Mouse (Mus musculus): ENCODE measurements around the gene Stab2. TPM values are rescaled to one million over a fixed set of nuclear protein-coding genes. Genes with fewer than 3 reads are reported as not detected.

Stab2 gene
- polyA plus RNA-seq, 1 experiment from 2014 or later: 3.8 TPM

- Histone ChIP-seq H3K9ac (ENCODE audit: low read depth, low read length) (no peak overlapping the region), H3K4me3 (ENCODE audit: low read length) (0 out of 2 replicates have a peak overlapping the region, but pooled peaks have one; percentile 7), H3K4me2 (replicated peaks; ENCODE audit: low read depth, low read length) (peak overlapping the region; percentile 35; the same call in 1 of the 2 replicates), H3K27me3 (ENCODE audit: control insufficient read depth, insufficient read depth, low read length) (no peaks in the 10 kb centered on the region), H3K4me1 (ENCODE audit: control insufficient read depth, insufficient read depth, low read length) (no peaks in the 10 kb centered on the region), H3K36me3 (ENCODE audit: control insufficient read depth, insufficient read depth, low read length) (no peaks in the 10 kb centered on the region), H3K9me3 (ENCODE audit: control insufficient read depth, low read length) (no peaks in the 10 kb centered on the region), H3K27ac (ENCODE audit: low read depth, low read length) (no peak overlapping the region)
- peak; percentile 60; the same call in 1 of the 2 replicates for ATAC-seq (ENCODE audit: low FRiP score, low TSS enrichment)
- 23% methylated on average over 13 of the region's 13 CpGs for WGBS
Observed at GRCm38 (mm10) chr10:86971680-86972502, 35.9 kb downstream of the Stab2 start.

DNA sequence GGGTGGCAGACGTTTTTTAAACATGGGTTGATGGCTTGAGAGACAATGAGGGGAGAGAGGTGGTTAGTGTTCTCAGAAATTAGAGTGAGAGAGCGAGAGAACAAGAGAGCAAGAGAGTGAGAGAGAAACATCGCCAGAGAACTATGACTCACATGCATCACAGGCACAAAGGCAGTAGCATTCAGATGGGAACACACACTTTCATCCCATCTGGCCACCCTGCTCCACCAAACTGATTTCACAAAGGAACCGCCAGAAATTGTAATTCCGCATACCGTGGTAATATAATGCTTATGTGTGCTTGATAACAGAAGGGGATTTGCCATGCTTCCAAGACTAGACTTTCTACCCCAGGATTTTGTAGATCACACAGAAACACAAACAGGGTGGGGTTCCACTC is 38.5 kb downstream of the Stab2 start:
- ATAC-seq (ENCODE audit: low FRiP score, low TSS enrichment): no peak
- Histone ChIP-seq H3K9me3 (ENCODE audit: control insufficient read depth, low read length) (no peaks in the 10 kb centered on the region), H3K27ac (ENCODE audit: low read depth, low read length) (no peak overlapping the region), H3K4me3 (ENCODE audit: low read length) (no peak overlapping the region), H3K9ac (ENCODE audit: low read depth, low read length) (no peak overlapping the region), H3K27me3 (ENCODE audit: control insufficient read depth, insufficient read depth, low read length) (no peaks in the 10 kb centered on the region), H3K36me3 (ENCODE audit: control insufficient read depth, insufficient read depth, low read length) (no peaks in the 10 kb centered on the region), H3K4me2 (replicated peaks; ENCODE audit: low read depth, low read length) (no peak overlapping the region), H3K4me1 (ENCODE audit: control insufficient read depth, insufficient read depth, low read length) (no peaks in the 10 kb centered on the region)
- 84% methylated on average over 6 of the region's 6 CpGs for WGBS

- Histone ChIP-seq H3K27me3 (ENCODE audit: control insufficient read depth, insufficient read depth, low read length) (no peaks in the 10 kb centered on the region), H3K4me2 (replicated peaks; ENCODE audit: low read depth, low read length) (no peak overlapping the region), H3K9ac (ENCODE audit: low read depth, low read length) (no peak overlapping the region), H3K36me3 (ENCODE audit: control insufficient read depth, insufficient read depth, low read length) (no peaks in the 10 kb centered on the region), H3K4me1 (ENCODE audit: control insufficient read depth, insufficient read depth, low read length) (no peaks in the 10 kb centered on the region), H3K9me3 (ENCODE audit: control insufficient read depth, low read length) (no peaks in the 10 kb centered on the region), H3K27ac (ENCODE audit: low read depth, low read length) (no peak overlapping the region), H3K4me3 (ENCODE audit: low read length) (no peak overlapping the region)
- 71% methylated on average over 11 of the region's 11 CpGs for WGBS
- no peak for ATAC-seq (ENCODE audit: low FRiP score, low TSS enrichment)
Observed at GRCm38 (mm10) chr10:86961542-86962466, 46.0 kb downstream of the Stab2 start.

GRCm38 (mm10) chr10:86955299-86955698 is 52.5 kb downstream of the Stab2 start:
- no peak overlapping the region for H3K9ac ChIP-seq (ENCODE audit: low read depth, low read length)
- H3K27me3 ChIP-seq (ENCODE audit: control insufficient read depth, insufficient read depth, low read length): no peaks in the 10 kb centered on the region
- H3K27ac ChIP-seq (ENCODE audit: low read depth, low read length): no peak overlapping the region
- ATAC-seq (ENCODE audit: low FRiP score, low TSS enrichment): no peak
- 96% methylated on average over 3 of the region's 3 CpGs for WGBS
- H3K4me1 ChIP-seq (ENCODE audit: control insufficient read depth, insufficient read depth, low read length): no peaks in the 10 kb centered on the region
- H3K4me2 ChIP-seq (replicated peaks; ENCODE audit: low read depth, low read length): no peak overlapping the region
- no peaks in the 10 kb centered on the region for H3K9me3 ChIP-seq (ENCODE audit: control insufficient read depth, low read length)
- no peaks in the 10 kb centered on the region for H3K36me3 ChIP-seq (ENCODE audit: control insufficient read depth, insufficient read depth, low read length)
- no peak overlapping the region for H3K4me3 ChIP-seq (ENCODE audit: low read length)

DNA sequence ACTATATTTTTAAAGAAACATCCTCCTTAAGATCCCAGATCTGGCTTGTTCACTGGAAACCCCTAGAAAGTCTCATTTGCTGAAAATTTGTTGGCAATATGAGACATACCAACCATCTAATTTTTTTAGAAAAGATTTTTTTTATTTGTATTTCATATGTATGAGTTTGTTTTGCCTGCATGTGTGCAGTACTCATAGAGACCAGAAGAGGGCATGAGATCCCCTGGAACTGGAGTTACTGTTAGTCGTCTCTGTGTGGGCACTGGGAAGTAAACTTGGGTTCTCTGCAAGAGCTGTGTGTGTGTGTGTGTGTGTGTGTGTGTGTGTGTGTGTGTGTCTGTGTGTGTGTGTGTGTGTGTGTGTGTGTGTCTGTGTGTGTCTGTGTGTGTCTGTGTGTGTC is 55.1 kb downstream of the Stab2 start:
- Histone ChIP-seq H3K4me3 (ENCODE audit: low read length) (no peak overlapping the region), H3K27ac (ENCODE audit: low read depth, low read length) (no peak overlapping the region), H3K27me3 (ENCODE audit: control insufficient read depth, insufficient read depth, low read length) (no peaks in the 10 kb centered on the region), H3K9me3 (ENCODE audit: control insufficient read depth, low read length) (no peaks in the 10 kb centered on the region), H3K36me3 (ENCODE audit: control insufficient read depth, insufficient read depth, low read length) (no peaks in the 10 kb centered on the region), H3K4me2 (replicated peaks; ENCODE audit: low read depth, low read length) (no peak overlapping the region), H3K9ac (ENCODE audit: low read depth, low read length) (no peak overlapping the region), H3K4me1 (ENCODE audit: control insufficient read depth, insufficient read depth, low read length) (no peaks in the 10 kb centered on the region)
- ATAC-seq (ENCODE audit: low FRiP score, low TSS enrichment): no peak
- WGBS: 83% methylated on average over 1 of the region's 1 CpGs

- H3K27ac ChIP-seq (ENCODE audit: low read depth, low read length): no peak overlapping the region
- no peak overlapping the region for H3K9ac ChIP-seq (ENCODE audit: low read depth, low read length)
- ATAC-seq (ENCODE audit: low FRiP score, low TSS enrichment): no peak
- no peak overlapping the region for H3K4me2 ChIP-seq (replicated peaks; ENCODE audit: low read depth, low read length)
- H3K27me3 ChIP-seq (ENCODE audit: control insufficient read depth, insufficient read depth, low read length): no peaks in the 10 kb centered on the region
- H3K4me1 ChIP-seq (ENCODE audit: control insufficient read depth, insufficient read depth, low read length): no peaks in the 10 kb centered on the region
- H3K4me3 ChIP-seq (ENCODE audit: low read length): no peak overlapping the region
- no peaks in the 10 kb centered on the region for H3K36me3 ChIP-seq (ENCODE audit: control insufficient read depth, insufficient read depth, low read length)
- H3K9me3 ChIP-seq (ENCODE audit: control insufficient read depth, low read length): no peaks in the 10 kb centered on the region
- WGBS: 83% methylated on average over 4 of the region's 4 CpGs
Observed at GRCm38 (mm10) chr10:86950806-86951205, 57.0 kb downstream of the Stab2 start.

GRCm38 (mm10) chr10:86949886-86950285 is 57.9 kb downstream of the Stab2 start:
- H3K9ac ChIP-seq (ENCODE audit: low read depth, low read length): no peak overlapping the region
- H3K27ac ChIP-seq (ENCODE audit: low read depth, low read length): no peak overlapping the region
- H3K4me1 ChIP-seq (ENCODE audit: control insufficient read depth, insufficient read depth, low read length): no peaks in the 10 kb centered on the region
- no peaks in the 10 kb centered on the region for H3K36me3 ChIP-seq (ENCODE audit: control insufficient read depth, insufficient read depth, low read length)
- WGBS: 91% methylated on average over 4 of the region's 4 CpGs
- H3K9me3 ChIP-seq (ENCODE audit: control insufficient read depth, low read length): no peaks in the 10 kb centered on the region
- no peak for ATAC-seq (ENCODE audit: low FRiP score, low TSS enrichment)
- no peak overlapping the region for H3K4me3 ChIP-seq (ENCODE audit: low read length)
- no peaks in the 10 kb centered on the region for H3K27me3 ChIP-seq (ENCODE audit: control insufficient read depth, insufficient read depth, low read length)
- no peak overlapping the region for H3K4me2 ChIP-seq (replicated peaks; ENCODE audit: low read depth, low read length)

DNA sequence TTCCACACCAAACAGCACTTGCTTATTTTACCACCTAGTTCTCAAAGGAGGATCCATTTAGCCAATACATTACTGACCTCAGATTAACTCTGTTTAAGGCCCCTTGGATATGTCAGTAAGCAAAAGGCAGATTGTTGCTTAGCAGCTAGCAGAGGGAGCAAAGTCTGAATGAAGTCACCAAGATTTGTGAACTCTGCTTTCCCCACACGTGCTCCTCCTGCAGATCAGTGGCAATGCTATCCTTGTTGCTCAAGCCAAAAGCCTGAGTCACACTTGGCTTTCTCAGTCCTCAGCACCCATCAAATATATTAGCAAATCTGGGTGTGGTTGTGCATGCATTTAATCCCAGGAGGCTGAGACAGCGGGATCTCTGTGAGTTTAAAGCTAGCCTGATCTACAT is 60.3 kb downstream of the Stab2 start:
- no peaks in the 10 kb centered on the region for H3K36me3 ChIP-seq (ENCODE audit: control insufficient read depth, insufficient read depth, low read length)
- ATAC-seq (ENCODE audit: low FRiP score, low TSS enrichment): no peak

DNA sequence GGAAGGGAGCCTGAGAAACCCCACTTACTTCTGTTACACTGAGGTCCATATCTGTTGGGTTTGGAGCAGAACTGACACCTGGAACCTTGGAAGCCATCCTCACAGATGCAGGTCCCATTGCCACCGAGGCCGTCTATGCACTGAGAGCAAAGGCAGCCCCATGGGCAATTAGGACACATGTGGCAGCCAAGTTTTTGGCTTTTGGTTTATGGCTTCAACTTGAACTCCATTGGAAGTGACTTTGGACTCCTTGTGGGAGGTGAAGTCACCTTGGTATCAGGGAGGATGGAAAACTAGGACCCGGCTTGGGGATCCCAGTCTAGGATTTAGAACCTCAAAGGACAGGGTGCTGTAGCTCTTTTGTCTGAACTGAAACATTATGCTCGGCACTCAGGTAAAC is 67.2 kb downstream of the Stab2 start:
- no peaks in the 10 kb centered on the region for H3K4me1 ChIP-seq (ENCODE audit: control insufficient read depth, insufficient read depth, low read length)
- ATAC-seq (ENCODE audit: low FRiP score, low TSS enrichment): no peak
- no peak overlapping the region for H3K27ac ChIP-seq (ENCODE audit: low read depth, low read length)
- no peaks in the 10 kb centered on the region for H3K27me3 ChIP-seq (ENCODE audit: control insufficient read depth, insufficient read depth, low read length)
- no peak overlapping the region for H3K9ac ChIP-seq (ENCODE audit: low read depth, low read length)
- no peak overlapping the region for H3K4me3 ChIP-seq (ENCODE audit: low read length)
- 91% methylated on average over 4 of the region's 4 CpGs for WGBS
- no peaks in the 10 kb centered on the region for H3K9me3 ChIP-seq (ENCODE audit: control insufficient read depth, low read length)
- no peak overlapping the region for H3K4me2 ChIP-seq (replicated peaks; ENCODE audit: low read depth, low read length)
- H3K36me3 ChIP-seq (ENCODE audit: control insufficient read depth, insufficient read depth, low read length): no peaks in the 10 kb centered on the region

More for the DNA sequence above, 60.3 kb downstream of the Stab2 start:
- Histone ChIP-seq H3K9me3 (ENCODE audit: control insufficient read depth, low read length) (no peaks in the 10 kb centered on the region), H3K4me2 (replicated peaks; ENCODE audit: low read depth, low read length) (no peak overlapping the region), H3K4me3 (ENCODE audit: low read length) (no peak overlapping the region), H3K4me1 (ENCODE audit: control insufficient read depth, insufficient read depth, low read length) (no peaks in the 10 kb centered on the region), H3K27ac (ENCODE audit: low read depth, low read length) (no peak overlapping the region), H3K9ac (ENCODE audit: low read depth, low read length) (no peak overlapping the region), H3K27me3 (ENCODE audit: control insufficient read depth, insufficient read depth, low read length) (no peaks in the 10 kb centered on the region)
- 75% methylated on average over 2 of the region's 2 CpGs for WGBS

Data from kidney, embryonic 14.5 days (tissue).